Mouse (Mus musculus) thymus, adult 2 months (tissue): ENCODE measurements around the gene Naa50.

Experiments used
- CTCF ChIP-seq: fragments of 200-500 bp; IDR thresholded peaks from 2 replicates; pipeline ENCODE4 v1.5.1; 2012; ENCODE audit warnings: mild to moderate bottlenecking, control low read depth, low read length, moderate library complexity, borderline replicate concordance; ENCODE audit not compliant: control insufficient read depth, poor library complexity, insufficient read depth; ENCODE audit errors: extremely low read depth
- POLR2A ChIP-seq: fragments of 200-500 bp; IDR thresholded peaks from 2 replicates; pipeline ENCODE4 v1.6.1; 2012; ENCODE audit warnings: mild to moderate bottlenecking, low read length, control low read depth, moderate library complexity; ENCODE audit not compliant: control insufficient read depth, poor library complexity, insufficient read depth; ENCODE audit errors: extremely low read depth

DNA sequence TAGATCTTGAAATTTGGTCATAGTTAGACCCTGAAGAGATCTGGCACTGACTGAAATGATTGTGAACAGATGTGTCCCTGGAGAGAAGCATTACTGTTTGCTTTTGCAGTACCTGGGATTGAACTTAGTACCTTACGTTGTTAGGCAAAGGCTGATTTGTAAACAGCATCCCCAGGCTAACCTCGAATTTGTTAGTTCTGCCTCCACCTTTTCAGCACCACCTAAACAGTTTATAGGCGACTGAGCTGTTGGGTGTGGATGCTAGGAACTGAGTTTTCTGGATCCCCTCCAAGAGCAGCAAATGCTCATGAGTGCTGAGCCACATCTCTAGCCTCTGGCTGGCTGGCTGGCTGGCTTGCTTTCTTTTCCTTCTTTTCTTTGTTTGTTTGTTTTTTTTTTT, 25.6 kb downstream of the Naa50 start:
- TF ChIP-seq POLR2A (no peak), CTCF (no peak)
